Mouse (Mus musculus): ENCODE measurements around the gene Coq8b. TPM values are rescaled to one million over a fixed set of nuclear protein-coding genes. Genes with fewer than 3 reads are reported as not detected.
"Not testable (repeated sequence)": the region's sequence is repeated elsewhere in the genome, so short reads cannot be mapped to it uniquely, and the experiment has no call there.

Coq8b gene
- polyA plus RNA-seq, 1 experiment from 2014 or later = 20.2 TPM

DNA sequence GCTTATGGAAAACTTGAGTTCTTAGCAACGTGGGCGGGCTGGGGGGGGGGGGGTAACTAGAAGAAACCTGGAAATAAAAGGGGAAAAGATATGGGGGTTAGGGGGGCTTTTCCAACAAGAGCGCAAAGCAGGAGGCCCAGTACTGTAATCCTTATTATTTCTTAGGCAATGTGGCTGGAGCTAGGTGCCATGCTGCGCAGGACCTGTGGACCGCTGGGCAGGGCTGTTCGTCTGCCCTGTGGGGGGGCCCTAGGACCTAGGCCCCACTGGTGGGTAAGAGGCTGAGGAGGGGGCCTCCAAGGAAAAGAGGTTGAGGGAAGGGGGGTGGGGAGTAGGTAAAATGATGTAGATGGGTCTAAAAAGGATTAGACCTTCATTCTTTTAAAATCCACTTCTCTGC lies 477 bp downstream of the Coq8b start:
- Histone ChIP-seq H3K27ac (peak overlapping the region; percentile 79), H3K4me3 (replicated peaks) (peak overlapping the region; percentile 54), H3K9ac (peak overlapping the region; percentile 38), H3K27me3 (no peaks in the 10 kb centered on the region), H3K36me3 (replicated peaks) (0 out of 2 replicates have a peak, but pooled peaks cover 10% of the 10 kb centered on the region), H3K9me3 (no peaks in the 10 kb centered on the region), H3K4me2 (peak overlapping the region; percentile 58), H3K4me1 (peaks cover 18% of the 10 kb centered on the region)
- WGBS = 0% methylated on average over 6 of the region's 6 CpGs
- peak; percentile 28 for ATAC-seq (ENCODE audit: low FRiP score)

DNA sequence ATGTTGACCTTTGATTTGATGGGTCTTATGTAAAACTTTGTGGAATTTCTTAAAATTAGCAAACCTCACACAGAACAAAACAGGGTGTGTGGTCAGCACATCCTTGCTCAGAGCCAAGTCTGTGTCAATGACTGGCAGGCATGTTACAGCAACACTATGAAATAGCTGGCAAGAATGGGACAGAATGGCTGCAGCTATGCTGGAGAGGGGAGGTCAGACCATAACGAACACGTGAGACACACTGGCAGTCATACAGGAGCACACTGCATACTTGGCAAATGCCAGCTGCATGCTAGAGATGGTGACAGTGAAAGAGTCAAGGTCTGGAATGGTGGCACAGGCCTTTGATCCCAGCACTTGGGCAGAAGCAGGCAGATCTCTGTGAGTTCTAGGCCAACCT lies 2.9 kb downstream of the Coq8b start:
- Histone ChIP-seq H3K27me3 (no peaks in the 10 kb centered on the region), H3K4me2 (no peak overlapping the region), H3K4me3 (replicated peaks) (no peak overlapping the region), H3K4me1 (peaks cover 13% of the 10 kb centered on the region), H3K9me3 (no peaks in the 10 kb centered on the region), H3K36me3 (replicated peaks) (peaks cover 20% of the 10 kb centered on the region; the same call in 1 of the 2 replicates), H3K9ac (no peak overlapping the region), H3K27ac (no peak overlapping the region)
- no peak for ATAC-seq (ENCODE audit: low FRiP score)
- 95% methylated on average over 2 of the region's 2 CpGs for WGBS

DNA sequence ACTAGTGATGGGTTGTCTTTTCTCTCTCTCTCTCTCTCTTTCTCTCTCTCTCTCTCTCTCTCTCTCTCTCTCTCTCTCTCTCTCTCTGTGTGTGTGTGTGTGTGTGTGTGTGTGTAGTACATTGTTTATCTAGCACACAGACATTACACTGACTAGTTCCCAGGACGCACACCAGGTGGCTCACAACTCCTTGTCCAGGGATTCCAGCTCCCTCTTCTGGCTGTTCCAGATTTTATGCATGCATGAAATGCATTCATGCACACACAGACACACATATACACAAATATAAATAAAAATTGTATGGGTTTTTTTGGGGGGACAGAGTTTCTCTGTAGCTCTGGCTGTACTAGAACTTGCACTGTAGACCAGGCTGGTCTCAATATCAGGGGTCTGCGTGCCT lies 4.7 kb downstream of the Coq8b start:
- Histone ChIP-seq H3K4me1 (peaks cover 11% of the 10 kb centered on the region), H3K4me2 (no peak overlapping the region), H3K9ac (no peak overlapping the region), H3K27ac (no peak overlapping the region), H3K36me3 (replicated peaks) (peaks cover 33% of the 10 kb centered on the region), H3K27me3 (no peaks in the 10 kb centered on the region), H3K9me3 (no peaks in the 10 kb centered on the region), H3K4me3 (replicated peaks) (no peak overlapping the region)
- WGBS = 81% methylated on average over 2 of the region's 2 CpGs
- no peak for ATAC-seq (ENCODE audit: low FRiP score)

DNA sequence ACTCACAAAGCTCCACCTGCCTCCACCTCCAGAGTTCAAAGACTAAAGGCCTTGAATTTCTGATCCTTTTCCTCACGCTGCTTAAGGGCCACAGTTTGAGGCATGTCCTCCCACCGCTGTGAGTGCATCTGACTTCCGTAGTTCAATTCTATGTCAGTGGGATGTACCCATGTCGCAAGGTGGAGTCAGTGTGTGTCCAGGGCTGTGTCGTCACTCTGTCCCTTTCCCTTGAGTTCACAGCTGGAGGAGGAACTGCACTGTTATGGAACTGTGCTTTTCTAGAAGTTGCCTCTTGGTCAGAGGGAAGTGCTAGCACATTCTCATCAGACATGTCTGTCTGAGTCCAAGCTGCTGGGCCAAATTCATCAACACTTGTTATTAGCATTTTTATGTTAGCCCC lies 5.7 kb downstream of the Coq8b start:
- H3K36me3 ChIP-seq (replicated peaks) = peaks cover 42% of the 10 kb centered on the region
- no peaks in the 10 kb centered on the region for H3K9me3 ChIP-seq
- no peaks in the 10 kb centered on the region for H3K27me3 ChIP-seq
- no peak overlapping the region for H3K4me2 ChIP-seq
- no peak overlapping the region for H3K4me3 ChIP-seq (replicated peaks)
- no peak overlapping the region for H3K9ac ChIP-seq
- no peak overlapping the region for H3K27ac ChIP-seq
- H3K4me1 ChIP-seq = peaks cover 7% of the 10 kb centered on the region
- no peak for ATAC-seq (ENCODE audit: low FRiP score)
- WGBS = 88% methylated on average over 5 of the region's 5 CpGs

DNA sequence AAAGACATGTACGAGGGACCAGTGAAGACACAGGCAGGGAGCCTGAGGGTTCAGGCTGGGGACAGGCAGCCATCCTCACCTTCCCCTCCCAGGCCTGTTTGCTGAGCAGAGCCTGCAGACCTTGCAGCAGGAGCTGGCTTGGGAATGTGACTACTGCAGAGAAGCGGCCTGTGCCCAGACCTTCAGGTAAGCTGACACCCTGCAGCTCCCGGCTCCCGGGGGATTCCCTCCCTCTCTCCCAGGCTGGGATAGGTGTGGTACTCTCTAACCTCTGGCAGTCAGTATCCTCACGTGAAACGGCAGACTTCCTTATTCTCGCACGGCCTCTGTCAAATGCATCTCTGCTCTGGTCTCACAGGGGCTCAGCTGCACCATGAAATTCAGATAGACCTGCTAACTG lies 10.4 kb downstream of the Coq8b start:
- no peaks in the 10 kb centered on the region for H3K9me3 ChIP-seq

DNA sequence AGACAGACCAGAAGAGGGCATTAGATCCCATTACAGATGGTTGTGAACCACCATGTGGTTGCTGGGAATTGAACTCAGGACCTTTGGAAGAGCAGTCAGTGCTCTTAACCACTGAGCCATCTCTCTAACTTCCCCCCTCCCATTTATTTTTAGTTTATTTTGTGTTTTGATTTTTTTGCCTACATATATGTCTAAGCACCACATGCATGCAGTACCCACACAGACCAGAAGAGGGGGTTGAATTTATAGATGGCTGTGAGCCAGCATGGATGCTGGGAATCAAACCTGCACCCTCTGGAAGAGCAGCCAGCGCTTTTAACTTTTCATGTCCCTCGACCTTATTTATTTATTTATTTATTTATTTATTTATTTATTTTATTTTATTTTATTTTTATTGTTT lies 11.3 kb downstream of the Coq8b start:
- H3K4me1 ChIP-seq; H3K27me3 ChIP-seq; H3K9me3 ChIP-seq; ATAC-seq (ENCODE audit: low FRiP score); H3K4me2 ChIP-seq; H3K27ac ChIP-seq; H3K9ac ChIP-seq; H3K4me3 ChIP-seq (replicated peaks): not testable (repeated sequence)
- peaks cover 60% of the 10 kb centered on the region for H3K36me3 ChIP-seq (replicated peaks)
- WGBS = 81% methylated on average over 2 of the region's 2 CpGs

More for the DNA sequence above, 10.4 kb downstream of the Coq8b start:
- Histone ChIP-seq H3K27me3 (no peaks in the 10 kb centered on the region), H3K4me1 (no peaks in the 10 kb centered on the region), H3K27ac (no peak overlapping the region), H3K36me3 (replicated peaks) (peaks cover 60% of the 10 kb centered on the region), H3K4me3 (replicated peaks) (no peak overlapping the region), H3K9ac (no peak overlapping the region), H3K4me2 (no peak overlapping the region)
- no peak for ATAC-seq (ENCODE audit: low FRiP score)
- 73% methylated on average over 8 of the region's 8 CpGs for WGBS

DNA sequence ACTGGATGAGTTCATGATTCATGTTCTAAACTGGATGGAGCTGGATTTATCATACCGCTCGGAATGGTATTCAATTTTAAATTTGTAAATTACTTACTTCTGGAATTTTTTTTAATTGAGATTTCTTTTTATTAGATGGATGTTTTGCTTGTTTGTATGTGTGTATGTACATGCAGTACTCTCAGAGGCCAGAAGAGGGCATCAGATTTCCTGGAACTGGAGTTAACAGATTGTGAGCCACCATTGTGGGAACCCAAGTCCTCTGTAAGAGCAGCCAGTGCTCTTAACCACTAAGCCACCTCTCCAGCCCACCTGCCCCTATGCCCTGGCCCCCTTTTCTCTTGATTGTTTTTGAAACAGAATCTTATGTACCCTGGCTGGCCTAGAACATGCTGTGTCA lies 16.3 kb downstream of the Coq8b start:
- Histone ChIP-seq H3K27ac (no peak overlapping the region), H3K36me3 (replicated peaks) (peaks cover 43% of the 10 kb centered on the region), H3K27me3 (no peaks in the 10 kb centered on the region), H3K9ac (no peak overlapping the region), H3K4me2 (no peak overlapping the region), H3K4me3 (replicated peaks) (no peak overlapping the region), H3K9me3 (no peaks in the 10 kb centered on the region), H3K4me1 (no peaks in the 10 kb centered on the region)
- 86% methylated on average over 2 of the region's 2 CpGs for WGBS
- no peak for ATAC-seq (ENCODE audit: low FRiP score)

DNA sequence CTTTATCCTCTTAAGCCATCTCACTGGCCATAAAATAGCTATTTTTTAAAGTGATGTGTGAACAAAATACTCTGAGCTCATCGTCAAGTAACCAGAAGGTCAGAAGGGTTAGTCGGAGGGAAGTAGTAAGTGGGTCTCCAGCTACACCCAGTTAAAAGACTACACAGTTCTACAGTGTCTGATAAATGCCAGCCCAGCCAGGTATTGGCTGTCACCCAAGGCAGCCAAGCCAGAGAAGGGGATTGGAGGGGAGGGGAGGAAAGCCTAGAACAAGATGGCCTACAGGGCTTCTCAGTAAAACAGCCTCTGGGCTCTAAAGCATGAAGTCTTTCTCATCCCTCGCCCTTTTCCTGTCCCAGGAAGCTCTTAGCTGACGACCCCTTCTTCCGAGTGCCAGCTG lies 17.1 kb downstream of the Coq8b start:
- Histone ChIP-seq H3K9me3 (no peaks in the 10 kb centered on the region), H3K27ac (no peak overlapping the region), H3K27me3 (no peaks in the 10 kb centered on the region), H3K4me3 (replicated peaks) (no peak overlapping the region), H3K4me2 (no peak overlapping the region), H3K36me3 (replicated peaks) (peaks cover 39% of the 10 kb centered on the region), H3K9ac (no peak overlapping the region), H3K4me1 (no peaks in the 10 kb centered on the region)
- no peak for ATAC-seq (ENCODE audit: low FRiP score)
- WGBS = 91% methylated on average over 5 of the region's 5 CpGs

DNA sequence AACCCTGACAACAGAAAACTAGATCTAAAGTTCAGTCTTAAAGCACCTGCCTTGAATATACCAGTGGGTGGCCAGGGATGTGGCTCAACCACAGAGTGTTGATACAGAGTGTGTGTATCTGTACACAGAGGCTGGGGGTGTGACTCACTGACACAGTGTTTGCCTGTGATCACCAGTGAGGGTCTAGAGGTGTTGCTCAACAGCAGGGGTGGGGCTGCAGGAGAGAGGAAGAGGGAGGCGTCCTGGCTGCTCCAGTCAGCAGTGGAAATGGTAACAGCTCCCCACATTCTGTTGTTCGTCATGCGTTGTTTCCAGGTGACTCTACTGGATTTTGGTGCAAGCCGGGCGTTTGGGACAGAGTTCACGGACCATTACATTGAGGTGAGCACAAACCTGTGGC lies 19.1 kb downstream of the Coq8b start:
- H3K4me2 ChIP-seq = no peak overlapping the region

DNA sequence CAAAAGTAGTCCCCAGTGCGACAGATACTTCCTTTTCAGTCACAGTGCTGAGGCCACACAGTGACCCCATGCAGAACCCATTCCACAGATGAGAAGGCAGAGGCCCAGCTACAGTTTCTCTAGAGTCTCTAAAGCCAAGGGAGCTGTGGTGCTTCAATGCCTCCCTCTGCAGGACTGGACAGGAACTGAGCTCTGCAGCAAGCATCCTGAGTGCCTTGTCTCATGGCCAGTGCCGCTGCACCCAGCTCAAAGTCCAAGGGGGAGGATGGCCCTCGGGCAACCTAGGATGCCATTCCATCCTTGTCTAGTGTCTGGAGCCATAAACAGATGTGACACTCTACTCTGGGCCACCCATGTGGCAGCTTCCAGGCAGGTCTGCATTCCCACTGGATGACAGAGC lies 22.9 kb downstream of the Coq8b start:
- Histone ChIP-seq H3K27ac (no peak overlapping the region), H3K9ac (no peak overlapping the region), H3K4me3 (replicated peaks) (no peak overlapping the region), H3K9me3 (no peaks in the 10 kb centered on the region), H3K4me1 (peaks cover 42% of the 10 kb centered on the region), H3K36me3 (replicated peaks) (peaks cover 18% of the 10 kb centered on the region), H3K4me2 (no peak overlapping the region), H3K27me3 (no peaks in the 10 kb centered on the region)
- no peak for ATAC-seq (ENCODE audit: low FRiP score)
- 85% methylated on average over 3 of the region's 3 CpGs for WGBS

More for the DNA sequence above, 19.1 kb downstream of the Coq8b start:
- no peak for ATAC-seq (ENCODE audit: low FRiP score)
- Histone ChIP-seq H3K9ac (no peak overlapping the region), H3K36me3 (replicated peaks) (peaks cover 26% of the 10 kb centered on the region), H3K4me3 (replicated peaks) (no peak overlapping the region), H3K9me3 (no peaks in the 10 kb centered on the region), H3K4me1 (peaks cover 12% of the 10 kb centered on the region), H3K27me3 (no peaks in the 10 kb centered on the region), H3K27ac (no peak overlapping the region)
- 93% methylated on average over 6 of the region's 6 CpGs for WGBS

DNA sequence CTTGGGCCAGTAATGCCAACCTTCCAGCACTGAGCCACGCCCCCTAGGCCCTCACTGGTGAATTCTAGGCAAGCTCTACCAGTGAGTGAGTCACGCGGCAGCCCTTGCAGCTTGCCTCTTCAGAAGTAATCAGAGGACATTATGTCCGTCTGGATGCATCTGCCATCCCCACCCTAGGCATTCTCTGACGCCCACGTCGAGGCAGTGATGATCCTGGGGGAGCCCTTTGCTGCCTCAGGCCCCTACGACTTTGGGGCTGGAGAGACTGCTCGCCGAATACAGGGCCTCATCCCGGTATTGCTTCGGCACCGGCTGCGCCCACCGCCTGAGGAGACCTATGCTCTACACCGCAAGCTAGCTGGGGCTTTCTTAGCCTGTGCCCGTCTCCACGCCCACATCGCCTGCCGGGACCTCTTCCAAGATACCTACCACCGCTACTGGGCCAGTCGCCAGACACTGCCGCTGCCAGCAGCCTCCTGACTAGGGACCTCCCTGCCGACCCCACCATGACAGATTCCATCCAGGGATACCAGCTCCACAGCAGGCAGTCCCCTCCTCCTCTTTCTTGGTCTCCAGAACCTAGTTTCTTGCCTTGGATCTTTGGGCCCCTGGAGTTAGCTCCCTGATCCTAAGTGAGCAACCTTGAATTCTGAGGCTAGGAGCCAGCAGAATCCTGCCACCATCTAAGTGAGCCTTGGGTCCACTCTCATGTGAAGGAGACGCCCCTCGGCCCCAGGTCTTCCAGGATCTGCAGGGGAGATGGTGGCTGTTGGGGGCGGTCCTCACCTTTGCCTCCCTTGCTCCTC lies 24.4 kb downstream of the Coq8b start:
- Histone ChIP-seq H3K27me3 (no peaks in the 10 kb centered on the region), H3K4me1 (peaks cover 56% of the 10 kb centered on the region), H3K27ac (peak overlapping the region; percentile 95), H3K9ac (peak overlapping the region; percentile 97; the same call in 1 of the 2 replicates), H3K4me2 (peak overlapping the region; percentile 80), H3K9me3 (no peaks in the 10 kb centered on the region), H3K36me3 (replicated peaks) (peaks cover 20% of the 10 kb centered on the region), H3K4me3 (replicated peaks) (peak overlapping the region; percentile 92)
- 10% methylated on average over 27 of the region's 27 CpGs for WGBS
- ATAC-seq (ENCODE audit: low FRiP score) = peak; percentile 6; the same call in 1 of the 2 replicates

DNA sequence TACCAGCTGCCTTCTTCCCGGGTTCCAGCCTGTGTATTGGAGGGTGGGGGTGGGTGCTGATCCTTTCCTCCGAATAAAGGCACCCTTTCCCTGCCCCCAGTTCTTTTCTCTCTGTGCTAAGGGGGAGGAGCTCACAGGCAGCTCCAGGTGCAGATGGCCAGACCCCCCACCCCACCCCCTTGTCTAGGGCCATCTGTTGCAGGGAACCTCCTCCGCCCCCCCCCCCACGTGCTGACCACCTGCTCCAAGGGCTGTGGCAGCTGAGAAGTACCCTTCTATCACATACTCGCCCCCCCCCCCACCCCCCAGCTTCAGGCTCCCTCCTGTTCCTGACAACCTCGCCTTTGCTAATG lies 25.0 kb downstream of the Coq8b start:
- ATAC-seq (ENCODE audit: low FRiP score) = peak; percentile 46
- 3% methylated on average over 4 of the region's 6 CpGs for WGBS
- Histone ChIP-seq H3K9me3 (no peaks in the 10 kb centered on the region), H3K9ac (peak overlapping the region; percentile 97), H3K4me3 (replicated peaks) (peak overlapping the region; percentile 92), H3K4me1 (peaks cover 56% of the 10 kb centered on the region), H3K4me2 (peak overlapping the region; percentile 80), H3K27ac (peak overlapping the region; percentile 95), H3K36me3 (replicated peaks) (peaks cover 20% of the 10 kb centered on the region), H3K27me3 (no peaks in the 10 kb centered on the region)
